Mouse (Mus musculus) telencephalon, adult 2 months (tissue): ENCODE measurements at regions not wholly inside any gene's neighbourhood (a gene's known extent, or its start where the extent isn't known, plus 50 kb on each side); places are given as distances from the start of the nearest gene placed in this dataset.

Experiments
- DNase-seq: peaks from one replicate; pipeline ENCODE4 v3.0.0-alpha.2; 2011; ENCODE audit warnings: low read depth, low spot score

GRCm38 (mm10) chr9:113300846-113301245 is 407.2 kb downstream of the Pdcd6ip start:
- no peak for DNase-seq

- DNase-seq: peak; percentile 52
Measured at GRCm38 (mm10) chr9:113299900-113300299, 408.2 kb downstream of the Pdcd6ip start.

- DNase-seq: peak; percentile 49
Measured at GRCm38 (mm10) chr9:113295850-113296467, 412.1 kb downstream of the Pdcd6ip start.

GRCm38 (mm10) chr9:113287397-113287796 is 420.7 kb downstream of the Pdcd6ip start:
- no peak for DNase-seq

- DNase-seq: no peak
Measured at GRCm38 (mm10) chr9:113283244-113283643, 424.8 kb downstream of the Pdcd6ip start.

- no peak for DNase-seq
Measured at GRCm38 (mm10) chr9:113270595-113270994, 437.5 kb downstream of the Pdcd6ip start.

- no peak for DNase-seq
Measured at GRCm38 (mm10) chr9:113267696-113268095, 440.4 kb downstream of the Pdcd6ip start.

GRCm38 (mm10) chr9:113263636-113264035 is 444.4 kb downstream of the Pdcd6ip start:
- peak; percentile 93 for DNase-seq

GRCm38 (mm10) chr9:113260296-113260695 is 447.8 kb downstream of the Pdcd6ip start:
- DNase-seq: peak; percentile 65

- no peak for DNase-seq
Measured at GRCm38 (mm10) chr9:113258556-113258955, 449.5 kb downstream of the Pdcd6ip start.

GRCm38 (mm10) chr9:113248703-113249274 is 459.3 kb downstream of the Pdcd6ip start:
- peak; percentile 95 for DNase-seq

- DNase-seq: peak; percentile 86
Measured at GRCm38 (mm10) chr9:113247950-113248349, 460.1 kb downstream of the Pdcd6ip start.

- no peak for DNase-seq
Measured at GRCm38 (mm10) chr9:113243870-113244269, 464.2 kb downstream of the Pdcd6ip start.

GRCm38 (mm10) chr9:113233370-113233769 is 474.7 kb downstream of the Pdcd6ip start:
- no peak for DNase-seq

GRCm38 (mm10) chr9:113229391-113229790 is 478.7 kb downstream of the Pdcd6ip start:
- DNase-seq: no peak

- no peak for DNase-seq
Measured at GRCm38 (mm10) chr9:113213930-113214329, 494.1 kb downstream of the Pdcd6ip start.

GRCm38 (mm10) chr9:113212389-113212788 is 495.7 kb downstream of the Pdcd6ip start:
- DNase-seq: peak; percentile 64

GRCm38 (mm10) chr9:113208181-113208580 is 499.9 kb downstream of the Pdcd6ip start:
- no peak for DNase-seq

- DNase-seq: no peak
Measured at GRCm38 (mm10) chr9:113199241-113199640, 508.8 kb downstream of the Pdcd6ip start.

- DNase-seq: peak; percentile 59
Measured at GRCm38 (mm10) chr9:113195556-113195955, 512.5 kb downstream of the Pdcd6ip start.

GRCm38 (mm10) chr9:113192773-113193172 is 515.3 kb downstream of the Pdcd6ip start:
- DNase-seq: no peak

GRCm38 (mm10) chr9:113191163-113191562 is 516.9 kb downstream of the Pdcd6ip start:
- no peak for DNase-seq

- no peak for DNase-seq
Measured at GRCm38 (mm10) chr9:113181182-113181581, 526.9 kb downstream of the Pdcd6ip start.

GRCm38 (mm10) chr9:113177918-113178235 is 530.2 kb downstream of the Pdcd6ip start:
- no peak for DNase-seq
